Mouse (Mus musculus): ENCODE data around the gene Pip4k2c. TPM values are rescaled to one million over a fixed set of nuclear protein-coding genes. Genes with fewer than 3 reads are reported as not detected.

Gene Pip4k2c
- polyA plus RNA-seq, 1 experiment: 22.2 TPM

GRCm38 (mm10) chr10:127178286-127179027 lies 32.9 kb downstream of the Pip4k2c start:
- Histone ChIP-seq H3K4me3 (ENCODE audit: extremely low read depth, insufficient read depth, insufficient read length) (no peak overlapping the region), H3K36me3 (ENCODE audit: control insufficient read depth, insufficient read depth, low read length) (no peaks in the 10 kb centered on the region), H3K4me1 (ENCODE audit: control insufficient read depth, insufficient read depth, insufficient read length) (peaks cover 16% of the 10 kb centered on the region), H3K27me3 (ENCODE audit: control insufficient read depth, insufficient read depth, low read length) (peaks cover 21% of the 10 kb centered on the region), H3K27ac (ENCODE audit: insufficient read depth, low read length) (no peak overlapping the region)
- WGBS: 4% methylated on average over 41 of the region's 41 CpGs
- no peak for TF ChIP-seq CTCF (IDR thresholded peaks at IDR 0.05; ENCODE audit: extremely low read depth, insufficient read depth, insufficient read length, insufficient replicate concordance)
- TF ChIP-seq POLR2A (IDR thresholded peaks at IDR 0.05; ENCODE audit: low read depth, low read length): no peak
- DNase-seq (ENCODE audit: low read depth in 1 of 2, low spot score in 2 of 2): no peak

DNA sequence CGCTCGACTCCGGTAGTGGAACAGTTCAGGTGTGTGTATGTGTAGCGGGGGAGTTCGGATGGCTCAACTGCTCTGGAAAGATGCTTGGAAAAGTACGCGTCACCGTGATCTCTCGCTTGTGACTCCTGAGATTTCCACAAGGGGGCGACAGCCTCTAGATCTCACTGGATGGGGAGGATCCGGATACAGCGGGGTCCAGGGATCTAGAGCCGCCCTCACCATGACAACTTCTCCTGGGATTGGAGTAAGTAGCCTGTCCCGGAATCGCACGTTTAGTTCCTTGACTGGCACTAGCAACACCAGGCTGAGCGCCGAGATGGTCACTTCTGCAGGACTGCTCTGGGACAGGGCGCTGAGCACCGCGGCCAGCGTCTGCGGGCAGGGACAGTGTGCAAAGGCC lies 33.7 kb downstream of the Pip4k2c start:
- TF ChIP-seq POLR2A (IDR thresholded peaks at IDR 0.05; ENCODE audit: low read depth, low read length) (no peak), CTCF (IDR thresholded peaks at IDR 0.05; ENCODE audit: extremely low read depth, insufficient read depth, insufficient read length, insufficient replicate concordance) (peak; percentile 68; the same call in 1 of the 2 replicates)
- H3K36me3 ChIP-seq (ENCODE audit: control insufficient read depth, insufficient read depth, low read length): 0 out of 2 replicates have a peak, but pooled peaks cover 3% of the 10 kb centered on the region
- H3K4me1 ChIP-seq (ENCODE audit: control insufficient read depth, insufficient read depth, insufficient read length): peaks cover 16% of the 10 kb centered on the region
- peak in 1 of 2 experiments; percentile 44 for DNase-seq (ENCODE audit: low read depth in 1 of 2, low spot score in 2 of 2)
- 4% methylated on average over 23 of the region's 23 CpGs for WGBS
- no peak overlapping the region for H3K27ac ChIP-seq (ENCODE audit: insufficient read depth, low read length)
- no peak overlapping the region for H3K4me3 ChIP-seq (ENCODE audit: extremely low read depth, insufficient read depth, insufficient read length)
- H3K27me3 ChIP-seq (ENCODE audit: control insufficient read depth, insufficient read depth, low read length): peaks cover 20% of the 10 kb centered on the region

DNA sequence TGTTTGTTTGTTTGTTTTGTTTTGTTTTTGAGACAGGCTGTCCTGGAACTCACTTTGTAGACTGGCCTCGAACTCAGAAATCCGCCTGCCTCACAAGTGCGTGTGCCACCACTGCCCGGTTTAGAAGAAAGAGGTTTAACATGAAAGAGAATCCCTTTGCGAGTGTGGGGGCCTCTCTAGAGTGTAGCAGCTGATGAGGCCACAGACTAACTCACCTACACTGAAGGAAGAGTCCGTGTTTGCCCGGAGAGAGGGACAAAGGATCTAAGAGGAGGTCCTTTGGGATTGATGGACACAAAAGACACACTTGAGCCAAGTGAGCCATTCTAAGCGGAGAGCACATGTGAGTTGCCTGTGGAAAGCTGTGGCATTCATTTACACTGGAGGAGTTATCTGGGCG lies 34.1 kb downstream of the Pip4k2c start:
- no peak for DNase-seq (ENCODE audit: low read depth in 1 of 2, low spot score in 2 of 2)
- H3K4me3 ChIP-seq (ENCODE audit: extremely low read depth, insufficient read depth, insufficient read length): no peak overlapping the region
- WGBS: 25% methylated on average over 9 of the region's 9 CpGs
- no peak for TF ChIP-seq POLR2A (IDR thresholded peaks at IDR 0.05; ENCODE audit: low read depth, low read length)
- no peak for TF ChIP-seq CTCF (IDR thresholded peaks at IDR 0.05; ENCODE audit: extremely low read depth, insufficient read depth, insufficient read length, insufficient replicate concordance)
- H3K27ac ChIP-seq (ENCODE audit: insufficient read depth, low read length): no peak overlapping the region
- peaks cover 20% of the 10 kb centered on the region for H3K27me3 ChIP-seq (ENCODE audit: control insufficient read depth, insufficient read depth, low read length)
- H3K36me3 ChIP-seq (ENCODE audit: control insufficient read depth, insufficient read depth, low read length): peaks cover 5% of the 10 kb centered on the region
- peaks cover 16% of the 10 kb centered on the region for H3K4me1 ChIP-seq (ENCODE audit: control insufficient read depth, insufficient read depth, insufficient read length)

- H3K36me3 ChIP-seq (ENCODE audit: control insufficient read depth, insufficient read depth, low read length): peaks cover 9% of the 10 kb centered on the region
- no peak overlapping the region for H3K4me3 ChIP-seq (ENCODE audit: extremely low read depth, insufficient read depth, insufficient read length)
- TF ChIP-seq POLR2A (IDR thresholded peaks at IDR 0.05; ENCODE audit: low read depth, low read length) (no peak), CTCF (IDR thresholded peaks at IDR 0.05; ENCODE audit: extremely low read depth, insufficient read depth, insufficient read length, insufficient replicate concordance) (no peak)
- H3K27ac ChIP-seq (ENCODE audit: insufficient read depth, low read length): no peak overlapping the region
- 12% methylated on average over 7 of the region's 7 CpGs for WGBS
- H3K4me1 ChIP-seq (ENCODE audit: control insufficient read depth, insufficient read depth, insufficient read length): peaks cover 16% of the 10 kb centered on the region
- peaks cover 20% of the 10 kb centered on the region for H3K27me3 ChIP-seq (ENCODE audit: control insufficient read depth, insufficient read depth, low read length)
- no peak for DNase-seq (ENCODE audit: low read depth in 1 of 2, low spot score in 2 of 2)
Observed at GRCm38 (mm10) chr10:127176756-127177155, 34.6 kb downstream of the Pip4k2c start.

- no peak for DNase-seq (ENCODE audit: low read depth in 1 of 2, low spot score in 2 of 2)
- Histone ChIP-seq H3K27me3 (ENCODE audit: control insufficient read depth, insufficient read depth, low read length) (peaks cover 20% of the 10 kb centered on the region), H3K36me3 (ENCODE audit: control insufficient read depth, insufficient read depth, low read length) (peaks cover 14% of the 10 kb centered on the region), H3K4me1 (ENCODE audit: control insufficient read depth, insufficient read depth, insufficient read length) (peaks cover 16% of the 10 kb centered on the region), H3K27ac (ENCODE audit: insufficient read depth, low read length) (no peak overlapping the region), H3K4me3 (ENCODE audit: extremely low read depth, insufficient read depth, insufficient read length) (no peak overlapping the region)
- 29% methylated on average over 3 of the region's 3 CpGs for WGBS
- no peak for TF ChIP-seq POLR2A (IDR thresholded peaks at IDR 0.05; ENCODE audit: low read depth, low read length)
- TF ChIP-seq CTCF (IDR thresholded peaks at IDR 0.05; ENCODE audit: extremely low read depth, insufficient read depth, insufficient read length, insufficient replicate concordance): no peak
Observed at GRCm38 (mm10) chr10:127176228-127176627, 35.2 kb downstream of the Pip4k2c start.

DNA sequence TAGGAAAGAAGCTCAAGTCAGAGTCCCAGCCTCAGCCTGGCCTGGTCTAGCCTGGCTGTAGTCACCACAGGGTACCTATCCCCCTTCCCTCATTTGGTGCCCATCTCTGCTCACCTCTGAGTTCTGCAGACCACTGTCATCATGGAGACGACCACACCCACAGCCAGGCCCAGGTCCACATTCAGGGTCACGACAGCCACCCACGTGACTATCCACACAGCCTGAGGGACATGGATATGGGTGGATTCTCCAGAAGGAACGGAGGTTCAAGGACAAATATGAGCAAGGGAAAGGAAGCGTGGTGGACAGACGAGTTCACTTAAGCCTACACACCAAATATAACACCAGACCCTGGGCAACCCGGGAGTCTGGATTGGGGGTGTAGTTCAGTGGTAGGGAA lies 37.2 kb downstream of the Pip4k2c start:
- TF ChIP-seq POLR2A (IDR thresholded peaks at IDR 0.05; ENCODE audit: low read depth, low read length): no peak
- no peak for TF ChIP-seq CTCF (IDR thresholded peaks at IDR 0.05; ENCODE audit: extremely low read depth, insufficient read depth, insufficient read length, insufficient replicate concordance)
- Histone ChIP-seq H3K36me3 (ENCODE audit: control insufficient read depth, insufficient read depth, low read length) (peaks cover 27% of the 10 kb centered on the region), H3K4me3 (ENCODE audit: extremely low read depth, insufficient read depth, insufficient read length) (no peak overlapping the region), H3K27ac (ENCODE audit: insufficient read depth, low read length) (no peak overlapping the region), H3K27me3 (ENCODE audit: control insufficient read depth, insufficient read depth, low read length) (peaks cover 16% of the 10 kb centered on the region), H3K4me1 (ENCODE audit: control insufficient read depth, insufficient read depth, insufficient read length) (peaks cover 16% of the 10 kb centered on the region)
- 81% methylated on average over 7 of the region's 7 CpGs for WGBS
- no peak for DNase-seq (ENCODE audit: low read depth in 1 of 2, low spot score in 2 of 2)
